Mouse (Mus musculus) heart, adult 2 months (tissue): Measurements from ENCODE around the gene 1700025G04Rik.

Experiments used
- CTCF ChIP-seq: fragments of 200-600 bp; IDR thresholded peaks from 2 replicates; pipeline ENCODE4 v1.8.1; 2022; ENCODE audit warnings: antibody characterized with exemption, mild to moderate bottlenecking, moderate library complexity
- EP300 ChIP-seq: fragments of 200-500 bp; IDR thresholded peaks from 2 replicates; pipeline ENCODE4 v1.6.1; 2011; ENCODE audit warnings: low read depth, low read length, control low read depth; ENCODE audit not compliant: insufficient read depth
- POLR2A ChIP-seq: fragments of 200-500 bp; IDR thresholded peaks from 2 replicates; pipeline ENCODE4 v1.6.1; 2011; ENCODE audit warnings: mild to moderate bottlenecking, low read depth, low read length, control low read depth; ENCODE audit not compliant: insufficient read depth

- no peak for TF ChIP-seq POLR2A
- TF ChIP-seq CTCF, result no peak
- no peak for TF ChIP-seq EP300
Measured at GRCm38 (mm10) chr1:151973110-151973700, 116.7 kb downstream of the 1700025G04Rik start.
